Mouse (Mus musculus) ZHBTc4 (cell line): ENCODE measurements around the gene Ptp4a2.
"Not testable (repeated sequence)": the region's sequence is repeated elsewhere in the genome, so short reads cannot be mapped to it uniquely, and the experiment has no call there.

Experiments
- DNase-seq: peaks from one replicate; pipeline ENCODE4 v3.0.0-alpha.2; 2011; ENCODE audit warnings: low read depth, low spot score

The Ptp4a2 gene

DNA sequence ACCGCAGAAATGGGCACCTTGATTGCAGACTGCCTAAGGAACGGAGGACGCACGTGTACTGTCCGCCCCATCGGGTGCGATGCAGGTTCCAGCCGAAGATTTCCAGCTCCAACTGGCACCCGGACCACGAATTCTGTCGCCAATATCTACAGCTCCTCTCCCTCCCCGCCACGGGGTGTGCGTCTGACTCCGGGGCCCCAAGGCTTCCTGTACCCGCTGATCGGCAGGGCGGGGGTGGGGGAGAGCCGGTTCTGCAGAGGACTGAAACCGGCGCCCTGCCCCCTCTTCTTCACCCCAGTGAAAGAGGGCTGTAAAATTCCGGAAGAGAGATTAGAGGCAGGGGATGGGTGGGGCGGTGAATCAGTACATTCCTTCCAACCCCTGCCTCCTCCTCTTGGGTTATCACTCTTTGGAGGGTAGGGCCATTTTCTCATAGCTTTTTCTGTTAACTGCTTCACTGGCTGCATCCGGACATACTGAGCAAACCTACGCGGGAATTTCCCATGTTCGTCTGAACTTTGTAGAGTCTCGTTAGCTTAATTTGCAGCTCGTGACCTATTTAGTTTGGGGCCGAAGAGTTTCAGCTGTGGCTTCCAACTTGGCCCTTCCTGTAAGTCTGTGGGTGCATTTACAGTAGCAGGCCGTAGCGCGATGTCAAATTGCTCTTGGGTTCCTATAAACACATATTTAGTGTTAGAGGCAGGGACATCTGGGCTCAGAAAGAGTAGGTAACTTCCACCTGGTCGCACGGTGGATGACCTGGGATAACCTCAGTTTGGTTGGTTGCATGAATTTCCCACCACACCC is at the start of gene Ptp4a2:
Gene Ptp4a2, plus strand, starts transcription at position 422 of the 807 bp plus-strand sequence.
- DNase-seq, result peak; percentile 95

- no peak for DNase-seq
Measured at GRCm38 (mm10) chr4:129761606-129762005, 49.4 kb upstream of the Ptp4a2 start.

DNA sequence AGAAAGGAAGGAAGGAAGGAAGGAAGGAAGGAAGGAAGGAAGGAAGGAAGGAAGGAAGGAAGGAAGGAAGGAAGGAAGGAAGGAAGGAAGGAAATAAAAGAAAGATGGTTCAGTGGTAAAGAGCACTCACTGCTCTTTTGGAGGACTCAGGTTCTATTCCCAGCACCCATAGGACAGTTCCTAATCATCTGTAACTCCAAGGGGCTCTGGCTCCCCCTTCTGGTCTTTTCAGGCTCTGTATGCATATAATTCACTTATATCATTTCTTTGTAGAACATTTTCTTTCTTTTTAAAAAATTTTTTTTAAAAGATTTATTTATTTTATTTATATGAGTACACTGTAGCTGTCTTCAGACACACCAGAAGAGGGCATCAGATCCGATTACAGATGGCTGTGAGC is 48.5 kb upstream of the Ptp4a2 start:
- peak; percentile 42 for DNase-seq

DNA sequence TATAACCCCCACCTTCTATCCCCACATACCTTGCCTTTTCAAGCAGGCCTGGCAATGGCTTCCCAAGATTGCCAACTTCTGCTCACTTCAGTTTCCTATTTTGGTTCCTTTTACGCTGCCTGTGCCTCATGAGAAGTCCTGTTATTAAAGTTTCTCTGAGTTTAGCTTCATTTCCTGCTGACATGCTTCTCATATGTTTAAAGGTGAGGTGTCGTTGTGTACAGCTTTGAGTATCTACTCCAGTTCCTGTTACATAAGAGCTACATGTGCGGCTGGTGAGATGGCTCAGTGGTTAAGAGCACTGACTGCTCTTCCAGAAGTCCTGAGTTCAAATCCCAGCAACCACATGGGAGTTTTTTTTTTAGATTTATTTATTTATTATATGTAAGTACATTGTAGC is 45.7 kb upstream of the Ptp4a2 start:
- no peak for DNase-seq

DNA sequence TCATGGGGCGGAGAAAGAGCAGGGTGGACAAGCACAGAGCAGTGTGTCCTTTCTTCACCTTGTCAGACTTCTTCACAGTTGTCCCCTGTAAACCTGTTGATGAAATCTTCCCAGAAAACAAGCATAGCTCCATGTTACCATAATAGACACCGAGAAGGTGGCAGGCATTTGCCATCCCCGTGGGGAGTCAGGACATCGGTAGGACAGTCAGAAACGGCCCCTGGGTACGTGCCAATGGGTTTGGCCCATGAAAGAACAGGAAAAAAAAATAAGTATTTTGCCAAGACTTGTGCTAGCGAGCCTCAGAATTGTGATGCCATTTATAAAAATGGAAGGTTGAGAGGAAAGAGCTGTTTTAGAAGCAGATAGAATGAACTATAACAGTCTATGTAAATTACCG is 43.2 kb upstream of the Ptp4a2 start:
- DNase-seq, result no peak

DNA sequence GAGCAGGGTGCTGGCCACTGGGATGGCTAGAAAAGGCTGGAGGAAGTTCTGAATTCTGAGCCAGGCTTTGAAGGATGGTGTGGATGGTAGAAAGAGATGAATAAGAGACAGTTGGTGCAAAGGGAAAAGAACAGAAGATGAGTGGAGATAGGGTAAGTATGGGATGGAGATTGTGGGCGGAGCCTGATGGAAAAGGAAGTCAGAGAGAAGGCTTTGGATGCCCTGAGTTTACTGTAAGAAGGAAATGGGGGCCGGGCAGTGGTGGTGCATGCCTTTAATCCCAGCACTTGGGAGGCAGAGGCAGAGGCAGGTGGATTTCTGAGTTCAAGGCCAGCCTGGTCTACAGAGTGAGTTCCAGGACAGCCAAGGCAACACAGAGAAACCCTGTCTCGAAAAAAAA is 42.3 kb upstream of the Ptp4a2 start:
- DNase-seq, result not testable (repeated sequence)

DNA sequence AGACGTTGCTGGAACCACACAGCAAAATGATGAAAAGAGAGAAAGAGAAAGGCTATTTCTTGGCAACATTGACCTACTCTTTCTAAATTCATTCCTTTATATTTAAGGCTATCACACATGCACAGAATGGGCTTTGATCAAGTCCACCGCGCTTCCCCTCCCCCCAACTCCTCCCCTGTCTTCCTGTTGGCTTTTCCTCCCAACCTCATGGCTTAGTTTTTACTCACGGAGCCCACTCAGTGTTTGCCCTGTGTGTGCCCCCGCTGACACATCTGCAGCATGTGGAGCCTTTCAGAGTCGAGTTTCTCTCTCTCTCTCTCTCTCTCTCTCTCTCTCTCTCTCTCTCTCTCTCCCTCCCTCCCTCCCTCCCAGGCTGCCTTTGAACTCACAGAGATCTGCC is 40.4 kb upstream of the Ptp4a2 start:
- DNase-seq, result no peak

- DNase-seq, result no peak
Measured at GRCm38 (mm10) chr4:129771314-129771671, 39.7 kb upstream of the Ptp4a2 start.

GRCm38 (mm10) chr4:129771672-129772521 is 39.1 kb upstream of the Ptp4a2 start:
- no peak for DNase-seq

DNA sequence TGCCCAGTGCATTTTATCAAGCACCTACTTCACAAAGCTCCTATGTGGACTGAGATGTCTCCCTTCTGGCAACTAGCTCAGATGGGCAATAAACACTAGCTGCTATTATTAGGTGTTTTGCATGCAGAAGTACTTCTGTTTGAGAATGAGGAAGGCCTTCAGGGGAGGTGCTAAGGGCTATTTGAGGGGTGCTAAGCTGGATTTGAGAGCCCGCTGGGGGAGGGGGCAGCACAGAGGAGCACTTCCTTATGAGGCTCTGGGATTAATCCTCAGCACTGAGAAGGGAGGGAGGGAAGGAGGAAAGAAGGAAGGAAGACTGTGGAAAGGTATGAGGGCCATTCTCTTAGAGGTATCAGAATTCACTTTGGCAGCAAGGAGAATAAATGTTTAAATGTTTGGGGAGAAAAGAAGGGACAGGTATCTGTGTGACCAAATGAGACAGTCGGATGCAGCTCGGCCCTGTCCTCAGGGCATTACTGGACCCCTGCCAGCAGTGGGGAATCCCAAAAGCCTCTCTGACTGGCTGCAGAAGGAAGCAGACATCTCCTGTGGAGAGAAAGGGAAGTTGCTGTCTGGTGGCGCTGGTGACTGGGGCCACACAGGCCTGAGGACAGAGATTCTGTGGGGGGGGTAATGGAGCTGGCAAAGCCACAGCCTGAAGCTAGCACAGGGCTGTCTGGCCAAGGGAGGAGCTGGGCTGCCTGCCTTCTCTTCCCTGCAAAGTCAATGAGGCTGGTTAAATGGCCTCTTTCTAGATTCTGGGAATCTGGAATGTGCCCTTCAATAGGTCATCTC is 28.9 kb upstream of the Ptp4a2 start:
- DNase-seq, result no peak

DNA sequence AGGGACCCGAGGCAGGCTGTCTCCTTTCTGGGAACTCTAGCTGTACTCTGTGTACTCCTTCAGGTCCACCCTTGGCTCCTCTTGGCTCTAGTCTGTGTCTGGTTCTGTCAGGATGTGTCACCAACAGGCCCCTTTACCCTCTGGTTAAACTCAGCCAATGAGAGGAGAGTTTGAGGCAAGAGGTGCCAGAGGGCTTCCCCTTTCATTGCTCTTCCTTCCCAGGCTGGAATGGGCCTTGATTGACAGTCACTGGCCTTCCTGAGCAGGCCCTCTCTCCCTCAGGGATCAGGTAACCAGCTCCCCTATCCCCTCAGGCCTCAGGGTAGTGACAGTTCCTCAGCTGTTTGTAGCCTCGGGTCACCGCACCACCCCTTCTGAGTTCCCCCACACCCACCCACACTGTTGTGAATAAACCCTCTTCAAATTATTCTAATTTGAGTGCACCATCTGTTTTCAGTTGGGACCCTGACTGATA is 28.1 kb upstream of the Ptp4a2 start:
- peak; percentile 33 for DNase-seq

DNA sequence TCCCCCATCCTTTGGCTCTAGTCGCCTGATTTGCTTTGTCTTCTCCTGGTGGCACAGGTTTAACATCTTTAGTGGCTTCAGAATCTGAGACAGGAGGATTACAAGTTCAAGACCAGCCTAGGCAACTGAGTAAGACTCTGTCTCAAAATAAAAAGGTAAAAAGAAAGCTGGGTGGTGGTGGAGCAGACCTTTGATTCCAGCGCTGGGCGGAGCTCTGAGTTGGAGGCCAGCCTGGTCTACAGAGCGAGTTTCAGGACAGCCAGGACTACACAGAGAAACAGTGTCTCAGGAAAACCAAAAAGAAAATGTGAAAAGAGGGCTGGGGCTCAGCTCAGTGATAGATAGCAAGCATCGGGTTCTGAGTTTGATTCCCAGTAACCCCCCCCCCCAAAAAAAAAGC is 27.5 kb upstream of the Ptp4a2 start:
- DNase-seq, result no peak

DNA sequence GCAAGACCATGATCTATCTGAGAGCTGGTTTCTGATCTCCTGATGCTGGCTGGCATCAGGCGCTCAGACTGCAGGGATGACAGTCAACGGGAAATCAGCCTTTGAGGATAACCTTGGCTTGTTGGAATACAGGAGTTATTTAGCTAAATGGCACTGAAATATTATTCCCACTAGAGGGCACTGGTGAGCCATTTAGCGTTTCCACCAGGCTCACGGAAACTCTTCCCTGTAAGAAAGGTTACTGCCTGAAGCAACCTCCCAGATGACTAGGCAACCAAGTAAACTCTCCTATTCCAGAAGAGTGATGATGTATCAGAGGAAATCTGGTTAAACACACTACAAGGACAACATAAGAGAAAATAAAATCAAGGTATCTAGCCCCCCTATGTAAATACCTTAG is 25.8 kb upstream of the Ptp4a2 start:
- DNase-seq, result peak; percentile 92

DNA sequence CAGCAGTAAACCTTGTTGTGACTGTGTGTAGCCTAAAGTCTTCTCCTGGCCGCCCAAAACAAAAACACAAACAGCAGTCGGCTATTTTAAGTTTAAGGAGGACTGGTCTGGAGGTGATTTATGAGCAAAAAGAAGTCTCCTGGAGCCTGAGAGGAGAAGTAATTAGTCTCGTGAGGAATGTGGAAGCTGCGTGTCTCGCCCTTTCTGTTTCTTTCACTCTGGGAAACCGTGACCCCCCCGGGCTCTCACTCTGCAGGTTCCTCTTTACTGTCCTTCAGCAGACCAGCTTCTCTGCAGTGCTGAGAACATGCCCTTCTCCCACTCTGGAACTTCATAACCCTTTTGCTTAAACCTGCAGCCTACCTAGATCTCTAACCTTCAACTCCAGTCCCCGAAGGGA is 22.3 kb upstream of the Ptp4a2 start:
- DNase-seq, result no peak

GRCm38 (mm10) chr4:129789635-129790034 is 21.4 kb upstream of the Ptp4a2 start:
- DNase-seq, result peak; percentile 63

GRCm38 (mm10) chr4:129790475-129790874 is 20.5 kb upstream of the Ptp4a2 start:
- DNase-seq, result no peak

DNA sequence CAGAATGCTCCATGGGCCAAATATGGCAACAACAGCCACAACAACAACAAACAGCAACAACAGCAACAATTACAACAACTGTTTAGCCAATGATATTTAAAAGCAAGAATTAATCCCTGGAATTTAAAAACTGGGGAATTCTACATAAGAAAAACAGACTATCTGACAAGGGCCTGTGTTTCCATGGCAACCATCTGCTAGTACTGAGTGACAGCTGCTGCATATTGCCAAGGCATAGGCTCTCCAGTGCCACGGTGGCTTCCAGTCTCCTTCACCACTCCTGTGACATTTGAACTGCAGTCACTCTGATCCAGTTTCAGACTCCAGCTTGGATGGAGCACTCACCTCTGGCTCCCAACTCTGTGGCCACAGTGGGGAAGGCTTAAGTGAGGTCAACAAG is 19.6 kb upstream of the Ptp4a2 start:
- no peak for DNase-seq

DNA sequence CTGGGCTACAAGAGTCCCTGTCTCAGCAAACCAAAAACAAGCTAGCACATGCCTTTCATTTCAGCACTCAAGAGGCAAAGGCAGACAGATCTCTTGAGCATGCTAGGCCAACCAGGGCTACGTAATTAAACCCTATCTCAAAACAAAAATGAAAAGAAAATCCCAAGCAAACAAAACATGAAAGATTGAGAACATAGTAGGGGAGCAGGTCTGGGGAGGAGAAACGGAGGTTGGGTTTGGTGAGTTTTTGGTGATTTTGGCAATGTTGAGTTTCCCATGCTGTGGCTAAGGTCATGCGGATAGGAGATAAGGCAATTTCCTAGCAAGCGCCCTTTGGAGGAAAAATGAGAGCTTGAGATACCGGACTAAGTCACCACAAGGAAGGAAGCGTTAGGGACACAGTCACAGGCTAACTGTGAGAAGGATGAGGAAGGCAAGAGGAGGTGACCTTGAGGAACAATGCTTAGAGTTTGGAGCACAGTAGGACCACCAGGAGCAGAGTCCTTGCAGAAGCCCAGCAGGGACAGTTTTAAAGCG is 18.3 kb upstream of the Ptp4a2 start:
- DNase-seq, result no peak

DNA sequence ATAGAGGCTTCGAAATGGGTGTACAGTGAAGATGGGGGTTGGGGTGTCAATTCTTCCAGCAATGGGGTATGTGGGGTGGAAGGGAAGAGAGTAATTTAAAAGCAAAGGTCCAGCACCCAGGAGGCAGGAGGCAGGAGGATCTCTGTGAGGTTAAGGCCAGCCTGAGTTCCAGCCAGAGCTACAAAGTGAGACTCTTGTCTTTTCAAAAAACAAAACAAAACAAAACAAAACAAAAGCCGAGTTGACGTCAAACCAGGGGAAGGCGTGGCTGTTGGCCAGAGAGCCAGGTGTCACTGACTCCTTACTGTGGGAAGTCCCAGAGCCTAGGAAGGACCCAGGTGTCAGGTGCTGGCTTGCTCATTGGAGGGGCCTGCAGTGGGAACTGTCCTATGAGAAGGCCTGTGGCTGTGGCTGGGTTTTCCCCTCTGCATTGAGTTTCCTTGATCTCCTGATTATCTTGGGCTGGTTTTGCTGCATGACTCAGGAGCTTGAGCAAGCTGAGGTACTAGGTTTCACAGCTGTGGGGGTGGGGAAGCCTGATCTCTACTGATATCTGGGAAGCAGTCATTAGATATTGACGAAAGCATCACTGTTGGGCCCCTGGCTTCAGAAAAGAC is 17.2 kb upstream of the Ptp4a2 start:
- DNase-seq, result peak; percentile 57

- peak; percentile 69 for DNase-seq
Measured at GRCm38 (mm10) chr4:129795151-129795860, 15.7 kb upstream of the Ptp4a2 start.

GRCm38 (mm10) chr4:129795861-129796260 is 15.2 kb upstream of the Ptp4a2 start:
- peak; percentile 54 for DNase-seq
